Mouse (Mus musculus) frontal cortex, postnatal 10 days (tissue): ENCODE measurements around the gene Foxp4.

Experiments used
- DNase-seq, 2 experiments: peaks; one replicate each; pipeline ENCODE4 v3.0.0; 2022; ENCODE audit warnings: low spot score in 2 of 2, mixed read lengths in 1 of 2

Gene Foxp4

GRCm38 (mm10) chr17:47897956-47898752, 26.3 kb downstream of the Foxp4 start:
- DNase-seq = no peak

GRCm38 (mm10) chr17:47889727-47890126, 34.7 kb downstream of the Foxp4 start:
- DNase-seq = no peak

GRCm38 (mm10) chr17:47889267-47889666, 35.2 kb downstream of the Foxp4 start:
- DNase-seq = no peak

GRCm38 (mm10) chr17:47888641-47889040, 35.8 kb downstream of the Foxp4 start:
- no peak for DNase-seq

GRCm38 (mm10) chr17:47888155-47888455, 36.3 kb downstream of the Foxp4 start:
- no peak for DNase-seq

GRCm38 (mm10) chr17:47887381-47888154, 36.9 kb downstream of the Foxp4 start:
- DNase-seq = no peak

- no peak for DNase-seq
Measured at GRCm38 (mm10) chr17:47883099-47883498, 41.3 kb downstream of the Foxp4 start.

GRCm38 (mm10) chr17:47881330-47881729, 43.1 kb downstream of the Foxp4 start:
- no peak for DNase-seq

- no peak for DNase-seq
Measured at GRCm38 (mm10) chr17:47879207-47879606, 45.2 kb downstream of the Foxp4 start.

- DNase-seq = peak; percentile 66 to 73
Measured at GRCm38 (mm10) chr17:47878378-47879089, 45.9 kb downstream of the Foxp4 start.

- no peak for DNase-seq
Measured at GRCm38 (mm10) chr17:47877715-47878377, 46.6 kb downstream of the Foxp4 start.

- no peak for DNase-seq
Measured at GRCm38 (mm10) chr17:47876776-47877714, 47.4 kb downstream of the Foxp4 start.

GRCm38 (mm10) chr17:47873341-47873791, 51.1 kb downstream of the Foxp4 start:
- DNase-seq = peak; percentile 82 to 83

- no peak for DNase-seq
Measured at GRCm38 (mm10) chr17:47872311-47873011, 52.0 kb downstream of the Foxp4 start.

- DNase-seq = no peak
Measured at GRCm38 (mm10) chr17:47869874-47870273, 54.6 kb downstream of the Foxp4 start.

GRCm38 (mm10) chr17:47866037-47866436, 58.4 kb downstream of the Foxp4 start:
- no peak for DNase-seq

GRCm38 (mm10) chr17:47864496-47864895, 59.9 kb downstream of the Foxp4 start:
- DNase-seq = peak; percentile 52 to 81

GRCm38 (mm10) chr17:47863437-47863836, 61.0 kb downstream of the Foxp4 start:
- DNase-seq = no peak

GRCm38 (mm10) chr17:47863023-47863422, 61.4 kb downstream of the Foxp4 start:
- no peak for DNase-seq

- no peak for DNase-seq
Measured at GRCm38 (mm10) chr17:47855544-47855943, 68.9 kb downstream of the Foxp4 start.
